Mouse (Mus musculus) erythroblast, embryonic 14.5 days (primary cell): ENCODE data around the gene Rbp2.

Experiments used
- GATA1 ChIP-seq: IDR thresholded peaks from 2 replicates; pipeline ENCODE4 v1.6.1; 2012; ENCODE audit warnings: low read length, inconsistent platforms, mixed read lengths
- TAL1 ChIP-seq: IDR thresholded peaks from 3 replicates; pipeline ENCODE4 v1.6.1; 2012; ENCODE audit warnings: low read length, inconsistent platforms, mixed read lengths

DNA sequence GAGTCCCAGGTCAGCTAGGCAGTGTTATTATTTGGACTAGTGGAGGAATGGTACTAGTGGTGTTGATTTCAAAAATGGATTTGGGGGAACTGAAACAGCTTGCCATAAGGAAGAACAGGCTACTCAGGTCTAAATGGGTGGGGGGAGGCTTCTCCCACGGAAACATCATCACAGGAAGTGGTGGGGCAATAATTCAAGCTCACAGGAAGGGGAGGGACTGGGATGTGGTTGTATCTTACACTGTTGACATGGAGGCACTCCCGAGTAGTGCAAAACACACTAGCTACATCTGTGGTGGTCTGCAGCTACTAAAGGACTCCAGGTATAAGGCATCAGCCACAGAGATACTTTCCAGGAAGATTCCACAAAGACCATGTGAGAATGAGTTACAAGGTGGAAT, 38.0 kb downstream of the Rbp2 start:
- TF ChIP-seq GATA1 (no peak), TAL1 (no peak)
